Mouse (Mus musculus) liver, postnatal 0 days (tissue): Measurements from ENCODE around the gene Cwh43.

Experiments used
- CTCF ChIP-seq: sonication (generic); IDR thresholded peaks from 2 replicates; pipeline ENCODE4 v1.5.1; 2016; ENCODE audit warnings: antibody characterized with exemption, low read depth
- EP300 ChIP-seq: IDR thresholded peaks from 2 replicates; pipeline ENCODE4 v1.6.1; 2016; ENCODE audit warnings: antibody characterized with exemption, low read depth, mild to moderate bottlenecking

- TF ChIP-seq CTCF (no peak), EP300 (peak; percentile 91)
These were observed 41.6 kb upstream of the Cwh43 start for GRCm38 (mm10) chr5:73364107-73364864.
